Mouse (Mus musculus): ENCODE results near the gene Esyt1. TPM values are rescaled to one million over a fixed set of nuclear protein-coding genes. Genes with fewer than 3 reads are reported as not detected.
"Not testable (repeated sequence)": the region's sequence is repeated elsewhere in the genome, so short reads cannot be mapped to it uniquely, and the experiment has no call there.

The Esyt1 gene
- total and polyA plus RNA-seq, 3 experiments: 20.2 to 48.0 (median 38.2) TPM

- H3K27me3 ChIP-seq (replicated peaks); in situ Hi-C loops (cut with MboI; ENCODE audit: low pct_ligation_motif_present, low pct_unique_long_range_greater_than_20kb, low sequenced_read_pairs); H3K9me3 ChIP-seq (replicated peaks; ENCODE audit: low read length); DNase-seq (ENCODE audit: extremely low read depth); dilution Hi-C loops (cut with MboI; ENCODE audit: extremely low pct_ligation_motif_present, extremely low pct_unique_long_range_greater_than_20kb, low sequenced_read_pairs); H3K27ac ChIP-seq (ENCODE audit: insufficient read depth, low read depth): not testable (repeated sequence)
- peaks cover 12 to 33% of the 10 kb centered on the region in 2 experiments; a peak in 3 of 4 replicates for H3K4me1 ChIP-seq (ENCODE audit: control insufficient read depth in 1 of 2, insufficient read depth in 2 of 2)
- peak overlapping the region; percentile 67; the same call in 1 of the 2 replicates for H3K4me2 ChIP-seq (ENCODE audit: insufficient read depth, low read depth, poor library complexity, severe bottlenecking)
- TF ChIP-seq ZMIZ1 (IDR thresholded peaks at IDR 0.05; ENCODE audit: low read depth, low read length): 0 out of 2 replicates have a peak, but pooled peaks have one; percentile 20
- peak overlapping the region; percentile 90; the same call in 1 of the 2 replicates for H3K9ac ChIP-seq (ENCODE audit: insufficient read depth, low read depth)
- H3K4me3 ChIP-seq (replicated peaks in 1 of 3; ENCODE audit: low read depth in 2 of 3, low read length in 2 of 3, poor library complexity in 1 of 3): peak overlapping the region; percentile 76 to 100 (median 90)
- H3K79me2 ChIP-seq (replicated peaks; ENCODE audit: control insufficient read depth, extremely low read depth, insufficient read depth, poor library complexity, severe bottlenecking): peaks cover 20% of the 10 kb centered on the region
- H3K36me3 ChIP-seq (replicated peaks in 1 of 2; ENCODE audit: control insufficient read depth in 1 of 2, insufficient read depth in 1 of 2, low read length in 1 of 2): peaks cover 49 to 55% of the 10 kb centered on the region in 2 experiments
Observed at GRCm38 (mm10) chr10:128492051-128492450, 33.6 kb downstream of the Esyt1 start.

- dilution Hi-C loops (cut with MboI; ENCODE audit: extremely low pct_ligation_motif_present, extremely low pct_unique_long_range_greater_than_20kb, low sequenced_read_pairs) (no loop called here), in situ Hi-C loops (cut with MboI; ENCODE audit: low pct_ligation_motif_present, low pct_unique_long_range_greater_than_20kb, low sequenced_read_pairs) (no loop called here)
- Histone ChIP-seq H3K36me3 (replicated peaks in 1 of 2; ENCODE audit: control insufficient read depth in 1 of 2, insufficient read depth in 1 of 2, low read length in 1 of 2) (peaks cover 53 to 58% of the 10 kb centered on the region in 2 experiments), H3K4me1 (ENCODE audit: control insufficient read depth in 1 of 2, insufficient read depth in 2 of 2) (peaks cover 12 to 32% of the 10 kb centered on the region in 2 experiments; a peak in 3 of 4 replicates), H3K27ac (ENCODE audit: insufficient read depth, low read depth) (no peak overlapping the region), H3K9ac (ENCODE audit: insufficient read depth, low read depth) (no peak overlapping the region), H3K4me2 (ENCODE audit: insufficient read depth, low read depth, poor library complexity, severe bottlenecking) (no peak overlapping the region), H3K27me3 (replicated peaks) (no peaks in the 10 kb centered on the region), H3K79me2 (replicated peaks; ENCODE audit: control insufficient read depth, extremely low read depth, insufficient read depth, poor library complexity, severe bottlenecking) (peaks cover 20% of the 10 kb centered on the region), H3K9me3 (replicated peaks; ENCODE audit: low read length) (no peaks in the 10 kb centered on the region), H3K4me3 (replicated peaks in 1 of 3; ENCODE audit: low read depth in 2 of 3, low read length in 2 of 3, poor library complexity in 1 of 3) (no peak overlapping the region)
- no peak for DNase-seq (ENCODE audit: extremely low read depth)
- TF ChIP-seq ETS1 (conservative IDR thresholded peaks at IDR 0.05; ENCODE audit: low read depth, low read length) (no peak), USF1 (IDR thresholded peaks at IDR 0.05; ENCODE audit: low read depth, low read length) (no peak), BHLHE40 (IDR thresholded peaks at IDR 0.05; ENCODE audit: low read depth, low read length) (no peak), USF2 (conservative IDR thresholded peaks at IDR 0.05; ENCODE audit: low read depth, low read length) (no peak), EP300 (IDR thresholded peaks at IDR 0.05; ENCODE audit: low read length) (no peak), ZMIZ1 (IDR thresholded peaks at IDR 0.05; ENCODE audit: low read depth, low read length) (no peak), POLR2AphosphoS2 (IDR thresholded peaks at IDR 0.05; ENCODE audit: low read depth, low read length) (no peak), MYC (IDR thresholded peaks at IDR 0.05; ENCODE audit: low read depth, low read length) (no peak), ELF1 (IDR thresholded peaks at IDR 0.05; ENCODE audit: low read depth, low read length) (no peak), RCOR1 (conservative IDR thresholded peaks at IDR 0.05; ENCODE audit: low read depth, low read length) (no peak), JUND (conservative IDR thresholded peaks at IDR 0.05; ENCODE audit: low read depth, low read length) (no peak), NELFE (IDR thresholded peaks at IDR 0.05; ENCODE audit: low read depth, low read length) (no peak), ZC3H11A (IDR thresholded peaks at IDR 0.05; ENCODE audit: low read depth, low read length) (no peak), IRF4 (IDR thresholded peaks at IDR 0.05; ENCODE audit: low read depth, low read length) (no peak), JUN (IDR thresholded peaks at IDR 0.05; ENCODE audit: insufficient read depth, low read depth, low read length) (no peak), PAX5 (IDR thresholded peaks at IDR 0.05; ENCODE audit: low read length) (no peak)
Observed at GRCm38 (mm10) chr10:128491495-128491894, 34.2 kb downstream of the Esyt1 start.

Data from CH12.LX (cell line).